Mouse (Mus musculus): ENCODE measurements around the gene Ablim1. TPM values are rescaled to one million over a fixed set of nuclear protein-coding genes. Genes with fewer than 3 reads are reported as not detected.

Ablim1 gene
- polyA plus RNA-seq, 1 experiment = 0.01 TPM

- Histone ChIP-seq H3K4me1 (ENCODE audit: control insufficient read depth) (no peaks in the 10 kb centered on the region), H3K36me3 (ENCODE audit: control insufficient read depth) (no peaks in the 10 kb centered on the region), H3K9me3 (ENCODE audit: control insufficient read depth, low read length) (no peaks in the 10 kb centered on the region; the same call in 1 of the 2 replicates), H3K27me3 (ENCODE audit: control insufficient read depth) (no peaks in the 10 kb centered on the region), H3K4me3 (replicated peaks) (no peak overlapping the region)
- no peak for TF ChIP-seq GATA1 (IDR thresholded peaks at IDR 0.05; ENCODE audit: low read length)
- TF ChIP-seq TAL1 (IDR thresholded peaks at IDR 0.05; ENCODE audit: low read length) = no peak
Observed at GRCm38 (mm10) chr19:57230996-57231395, 83.7 kb downstream of the Ablim1 start.

GRCm38 (mm10) chr19:57229161-57229560 is 85.6 kb downstream of the Ablim1 start:
- Histone ChIP-seq H3K27me3 (ENCODE audit: control insufficient read depth) (no peaks in the 10 kb centered on the region), H3K36me3 (ENCODE audit: control insufficient read depth) (no peaks in the 10 kb centered on the region), H3K4me1 (ENCODE audit: control insufficient read depth) (no peaks in the 10 kb centered on the region), H3K9me3 (ENCODE audit: control insufficient read depth, low read length) (no peaks in the 10 kb centered on the region; the same call in 1 of the 2 replicates), H3K4me3 (replicated peaks) (no peak overlapping the region)
- TF ChIP-seq TAL1 (IDR thresholded peaks at IDR 0.05; ENCODE audit: low read length) (no peak), GATA1 (IDR thresholded peaks at IDR 0.05; ENCODE audit: low read length) (no peak)

- TF ChIP-seq TAL1 (IDR thresholded peaks at IDR 0.05; ENCODE audit: low read length) = no peak
- no peak for TF ChIP-seq GATA1 (IDR thresholded peaks at IDR 0.05; ENCODE audit: low read length)
- H3K9me3 ChIP-seq (ENCODE audit: control insufficient read depth, low read length) = no peaks in the 10 kb centered on the region; the same call in 1 of the 2 replicates
Observed at GRCm38 (mm10) chr19:57228576-57228975, 86.1 kb downstream of the Ablim1 start.

GRCm38 (mm10) chr19:57224390-57224789 is 90.3 kb downstream of the Ablim1 start:
- H3K27me3 ChIP-seq (ENCODE audit: control insufficient read depth) = no peaks in the 10 kb centered on the region
- no peak overlapping the region for H3K4me3 ChIP-seq (replicated peaks)
- no peaks in the 10 kb centered on the region for H3K9me3 ChIP-seq (ENCODE audit: control insufficient read depth, low read length)
- TF ChIP-seq TAL1 (IDR thresholded peaks at IDR 0.05; ENCODE audit: low read length) (no peak), GATA1 (IDR thresholded peaks at IDR 0.05; ENCODE audit: low read length) (no peak)
- no peaks in the 10 kb centered on the region for H3K4me1 ChIP-seq (ENCODE audit: control insufficient read depth)
- no peaks in the 10 kb centered on the region for H3K36me3 ChIP-seq (ENCODE audit: control insufficient read depth)

More at GRCm38 (mm10) chr19:57228576-57228975, 86.1 kb downstream of the Ablim1 start:
- H3K27me3 ChIP-seq (ENCODE audit: control insufficient read depth) = no peaks in the 10 kb centered on the region
- no peak overlapping the region for H3K4me3 ChIP-seq (replicated peaks)
- no peaks in the 10 kb centered on the region for H3K4me1 ChIP-seq (ENCODE audit: control insufficient read depth)
- no peaks in the 10 kb centered on the region for H3K36me3 ChIP-seq (ENCODE audit: control insufficient read depth)

GRCm38 (mm10) chr19:57223686-57224085 is 91.0 kb downstream of the Ablim1 start:
- no peaks in the 10 kb centered on the region for H3K27me3 ChIP-seq (ENCODE audit: control insufficient read depth)
- H3K9me3 ChIP-seq (ENCODE audit: control insufficient read depth, low read length) = no peaks in the 10 kb centered on the region
- TF ChIP-seq TAL1 (IDR thresholded peaks at IDR 0.05; ENCODE audit: low read length) (no peak), GATA1 (IDR thresholded peaks at IDR 0.05; ENCODE audit: low read length) (no peak)
- H3K4me3 ChIP-seq (replicated peaks) = no peak overlapping the region
- H3K4me1 ChIP-seq (ENCODE audit: control insufficient read depth) = no peaks in the 10 kb centered on the region
- no peaks in the 10 kb centered on the region for H3K36me3 ChIP-seq (ENCODE audit: control insufficient read depth)

GRCm38 (mm10) chr19:57222657-57223056 is 92.1 kb downstream of the Ablim1 start:
- Histone ChIP-seq H3K36me3 (ENCODE audit: control insufficient read depth) (no peaks in the 10 kb centered on the region), H3K9me3 (ENCODE audit: control insufficient read depth, low read length) (no peaks in the 10 kb centered on the region), H3K27me3 (ENCODE audit: control insufficient read depth) (no peaks in the 10 kb centered on the region), H3K4me1 (ENCODE audit: control insufficient read depth) (no peaks in the 10 kb centered on the region), H3K4me3 (replicated peaks) (no peak overlapping the region)
- TF ChIP-seq TAL1 (IDR thresholded peaks at IDR 0.05; ENCODE audit: low read length) (no peak), GATA1 (IDR thresholded peaks at IDR 0.05; ENCODE audit: low read length) (no peak)

GRCm38 (mm10) chr19:57221684-57222235 is 93.0 kb downstream of the Ablim1 start:
- TF ChIP-seq TAL1 (IDR thresholded peaks at IDR 0.05; ENCODE audit: low read length) (no peak), GATA1 (IDR thresholded peaks at IDR 0.05; ENCODE audit: low read length) (no peak)
- Histone ChIP-seq H3K4me3 (replicated peaks) (no peak overlapping the region), H3K9me3 (ENCODE audit: control insufficient read depth, low read length) (no peaks in the 10 kb centered on the region), H3K36me3 (ENCODE audit: control insufficient read depth) (no peaks in the 10 kb centered on the region), H3K4me1 (ENCODE audit: control insufficient read depth) (no peaks in the 10 kb centered on the region), H3K27me3 (ENCODE audit: control insufficient read depth) (no peaks in the 10 kb centered on the region)

- no peaks in the 10 kb centered on the region for H3K4me1 ChIP-seq (ENCODE audit: control insufficient read depth)
- H3K4me3 ChIP-seq (replicated peaks) = no peak overlapping the region
- TF ChIP-seq GATA1 (IDR thresholded peaks at IDR 0.05; ENCODE audit: low read length) = no peak
- TF ChIP-seq TAL1 (IDR thresholded peaks at IDR 0.05; ENCODE audit: low read length) = no peak
- no peaks in the 10 kb centered on the region for H3K27me3 ChIP-seq (ENCODE audit: control insufficient read depth)
- no peaks in the 10 kb centered on the region for H3K9me3 ChIP-seq (ENCODE audit: control insufficient read depth, low read length)
- H3K36me3 ChIP-seq (ENCODE audit: control insufficient read depth) = no peaks in the 10 kb centered on the region
Observed at GRCm38 (mm10) chr19:57219758-57220157, 95.0 kb downstream of the Ablim1 start.

- Histone ChIP-seq H3K4me1 (ENCODE audit: control insufficient read depth) (no peaks in the 10 kb centered on the region), H3K36me3 (ENCODE audit: control insufficient read depth) (no peaks in the 10 kb centered on the region), H3K4me3 (replicated peaks) (no peak overlapping the region), H3K9me3 (ENCODE audit: control insufficient read depth, low read length) (no peaks in the 10 kb centered on the region), H3K27me3 (ENCODE audit: control insufficient read depth) (no peaks in the 10 kb centered on the region)
- TF ChIP-seq TAL1 (IDR thresholded peaks at IDR 0.05; ENCODE audit: low read length) (no peak), GATA1 (IDR thresholded peaks at IDR 0.05; ENCODE audit: low read length) (no peak)
Observed at GRCm38 (mm10) chr19:57217161-57217560, 97.6 kb downstream of the Ablim1 start.

- no peaks in the 10 kb centered on the region for H3K36me3 ChIP-seq (ENCODE audit: control insufficient read depth)
- no peaks in the 10 kb centered on the region for H3K9me3 ChIP-seq (ENCODE audit: control insufficient read depth, low read length)
- H3K27me3 ChIP-seq (ENCODE audit: control insufficient read depth) = no peaks in the 10 kb centered on the region
- no peaks in the 10 kb centered on the region for H3K4me1 ChIP-seq (ENCODE audit: control insufficient read depth)
- TF ChIP-seq TAL1 (IDR thresholded peaks at IDR 0.05; ENCODE audit: low read length) (no peak), GATA1 (IDR thresholded peaks at IDR 0.05; ENCODE audit: low read length) (no peak)
- no peak overlapping the region for H3K4me3 ChIP-seq (replicated peaks)
Observed at GRCm38 (mm10) chr19:57215527-57215926, 99.2 kb downstream of the Ablim1 start.
